Mouse (Mus musculus): ENCODE data around the gene Lrp5. TPM values are rescaled to one million over a fixed set of nuclear protein-coding genes. Genes with fewer than 3 reads are reported as not detected.
A peak's percentile ranks its signal among the peaks of the same experiment; 100 is the strongest.

Gene Lrp5
- polyA plus RNA-seq, 1 experiment from 2014 or later = 6.8 TPM

DNA sequence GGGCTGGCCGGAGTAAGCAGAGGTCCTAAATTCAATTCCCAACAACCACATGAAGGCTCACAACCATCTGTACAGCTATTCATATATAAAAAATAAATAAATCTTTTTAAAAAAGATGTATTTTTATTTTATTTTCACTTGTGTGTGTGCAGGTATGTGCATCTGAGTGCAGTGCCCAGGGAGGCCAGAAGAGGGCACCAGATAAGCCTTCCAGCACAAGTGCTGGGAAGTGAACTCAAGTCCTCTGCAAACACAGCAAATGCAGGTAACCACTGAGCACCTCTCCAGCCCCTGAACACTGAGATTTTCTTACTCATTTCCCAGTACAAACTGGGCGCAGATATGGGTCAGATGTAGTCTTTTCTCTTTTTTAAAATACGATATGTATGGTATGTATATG is 35.1 kb downstream of the Lrp5 start:
- WGBS = 96% methylated on average over 3 of the region's 3 CpGs
- H3K4me1 ChIP-seq = peaks cover 11% of the 10 kb centered on the region
- no peak overlapping the region for H3K4me3 ChIP-seq
- no peaks in the 10 kb centered on the region; the same call in 1 of the 2 replicates for H3K9me3 ChIP-seq
- no peak for ATAC-seq (ENCODE audit: insufficient number of reproducible peaks, low FRiP score, low TSS enrichment, low read depth)
- no peak overlapping the region for H3K4me2 ChIP-seq
- H3K36me3 ChIP-seq = peaks cover 71% of the 10 kb centered on the region
- H3K27ac ChIP-seq = no peak overlapping the region
- no peaks in the 10 kb centered on the region for H3K27me3 ChIP-seq
- no peak overlapping the region for H3K9ac ChIP-seq

- H3K27me3 ChIP-seq = no peaks in the 10 kb centered on the region
- no peak overlapping the region for H3K27ac ChIP-seq
- H3K9me3 ChIP-seq = no peaks in the 10 kb centered on the region; the same call in 1 of the 2 replicates
- no peak overlapping the region for H3K9ac ChIP-seq
- H3K4me1 ChIP-seq = peaks cover 10% of the 10 kb centered on the region; the same call in 1 of the 2 replicates
- H3K36me3 ChIP-seq = peaks cover 78% of the 10 kb centered on the region
- no peak overlapping the region for H3K4me3 ChIP-seq
- no peak for ATAC-seq (ENCODE audit: insufficient number of reproducible peaks, low FRiP score, low TSS enrichment, low read depth)
- WGBS = 88% methylated on average over 3 of the region's 3 CpGs
- H3K4me2 ChIP-seq = no peak overlapping the region
Observed at GRCm38 (mm10) chr19:3650448-3650847, 35.9 kb downstream of the Lrp5 start.

DNA sequence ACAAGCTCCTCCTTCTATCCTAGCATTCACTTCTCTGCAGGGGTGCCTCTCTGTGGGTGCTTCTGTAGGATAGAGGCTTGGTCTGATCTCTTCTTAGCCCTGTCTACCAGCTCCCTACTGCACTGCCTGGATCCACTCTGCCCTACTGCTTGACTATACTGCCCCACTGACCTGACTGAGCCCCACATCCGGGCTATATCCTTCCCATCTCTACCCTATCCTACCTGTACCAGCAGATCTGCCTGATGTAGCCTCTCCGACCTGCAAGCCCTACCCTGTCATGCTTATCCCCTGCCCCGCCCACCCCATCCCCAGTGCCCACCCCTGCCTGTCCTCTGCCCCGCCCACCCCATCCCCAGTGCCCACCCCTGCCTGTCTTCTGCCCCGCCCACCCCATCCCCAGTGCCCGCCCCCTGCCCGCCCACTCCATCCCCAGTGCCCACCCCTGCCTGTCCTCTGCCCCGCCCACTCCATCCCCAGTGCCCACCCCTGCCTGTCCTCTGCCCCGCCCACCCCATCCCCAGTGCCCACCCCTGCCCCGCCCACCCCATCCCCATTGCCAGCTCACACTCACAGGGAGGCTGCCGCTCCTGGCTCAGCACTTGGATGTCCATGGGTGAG is 37.4 kb downstream of the Lrp5 start:
- Histone ChIP-seq H3K9me3 (no peaks in the 10 kb centered on the region; the same call in 1 of the 2 replicates), H3K27me3 (no peaks in the 10 kb centered on the region), H3K4me2 (no peak overlapping the region), H3K9ac (no peak overlapping the region), H3K4me3 (no peak overlapping the region), H3K36me3 (peaks cover 82% of the 10 kb centered on the region), H3K27ac (no peak overlapping the region), H3K4me1 (peaks cover 7% of the 10 kb centered on the region; the same call in 1 of the 2 replicates)
- ATAC-seq (ENCODE audit: insufficient number of reproducible peaks, low FRiP score, low TSS enrichment, low read depth) = no peak
- 61% methylated on average over 6 of the region's 11 CpGs for WGBS

DNA sequence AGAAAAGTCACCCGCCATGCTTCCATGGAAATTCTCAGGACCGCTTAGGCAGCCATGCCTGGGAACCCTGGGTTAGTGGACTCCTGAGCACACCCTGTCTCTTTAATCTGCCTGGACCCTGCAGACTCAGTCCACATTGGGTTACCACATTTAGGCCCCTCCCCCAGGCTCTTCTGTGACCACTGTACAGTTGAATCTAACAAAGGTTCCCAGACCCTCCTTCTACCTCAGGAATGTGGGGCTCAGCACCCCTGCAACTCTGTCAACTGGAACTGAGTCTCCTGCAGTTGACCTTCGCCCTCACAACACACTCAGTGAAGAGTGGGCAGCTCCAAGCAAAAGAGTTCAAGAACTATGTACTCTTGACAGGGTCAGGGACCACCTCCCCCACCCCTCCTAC is 38.4 kb downstream of the Lrp5 start:
- ATAC-seq (ENCODE audit: insufficient number of reproducible peaks, low FRiP score, low TSS enrichment, low read depth) = no peak
- 96% methylated on average over 3 of the region's 3 CpGs for WGBS
- H3K4me3 ChIP-seq = no peak overlapping the region

GRCm38 (mm10) chr19:3645813-3646212 is 40.6 kb downstream of the Lrp5 start:
- Histone ChIP-seq H3K4me2 (no peak overlapping the region), H3K36me3 (peaks cover 66% of the 10 kb centered on the region), H3K27me3 (no peaks in the 10 kb centered on the region), H3K4me1 (peaks cover 33% of the 10 kb centered on the region), H3K27ac (no peak overlapping the region), H3K9me3 (no peaks in the 10 kb centered on the region), H3K4me3 (no peak overlapping the region), H3K9ac (no peak overlapping the region)
- ATAC-seq (ENCODE audit: insufficient number of reproducible peaks, low FRiP score, low TSS enrichment, low read depth) = no peak
- WGBS = 84% methylated on average over 3 of the region's 3 CpGs

More for the DNA sequence above, 38.4 kb downstream of the Lrp5 start:
- peaks cover 11% of the 10 kb centered on the region for H3K4me1 ChIP-seq
- H3K27me3 ChIP-seq = no peaks in the 10 kb centered on the region
- H3K36me3 ChIP-seq = peaks cover 82% of the 10 kb centered on the region
- H3K27ac ChIP-seq = no peak overlapping the region
- no peaks in the 10 kb centered on the region; the same call in 1 of the 2 replicates for H3K9me3 ChIP-seq
- no peak overlapping the region for H3K9ac ChIP-seq
- no peak overlapping the region for H3K4me2 ChIP-seq

DNA sequence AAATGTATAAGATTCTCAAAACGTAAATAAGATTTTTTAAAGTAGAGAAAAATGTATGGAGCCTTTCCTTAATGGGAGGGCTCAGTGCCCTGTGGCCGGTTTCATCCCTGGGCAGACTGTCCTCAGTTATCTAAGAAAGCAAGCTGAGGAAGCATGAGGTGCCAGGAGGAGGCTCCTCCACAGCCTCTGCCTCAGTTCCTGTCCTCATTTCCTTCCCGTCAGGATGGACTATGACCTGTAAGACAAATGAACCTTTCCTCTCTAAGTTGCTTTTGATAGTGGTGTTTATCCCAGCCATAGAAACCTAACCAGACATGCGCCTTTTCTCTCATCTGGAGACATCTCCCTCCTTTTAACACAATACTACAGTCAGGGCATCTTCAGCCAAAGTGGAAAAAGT is 41.0 kb downstream of the Lrp5 start:
- peaks cover 36% of the 10 kb centered on the region for H3K4me1 ChIP-seq
- no peak for ATAC-seq (ENCODE audit: insufficient number of reproducible peaks, low FRiP score, low TSS enrichment, low read depth)
- no peak overlapping the region for H3K27ac ChIP-seq
- H3K4me2 ChIP-seq = no peak overlapping the region
- no peaks in the 10 kb centered on the region for H3K27me3 ChIP-seq
- H3K4me3 ChIP-seq = no peak overlapping the region
- no peaks in the 10 kb centered on the region for H3K9me3 ChIP-seq
- H3K36me3 ChIP-seq = peaks cover 61% of the 10 kb centered on the region
- no peak overlapping the region for H3K9ac ChIP-seq
- WGBS = 86% methylated on average over 4 of the region's 4 CpGs

DNA sequence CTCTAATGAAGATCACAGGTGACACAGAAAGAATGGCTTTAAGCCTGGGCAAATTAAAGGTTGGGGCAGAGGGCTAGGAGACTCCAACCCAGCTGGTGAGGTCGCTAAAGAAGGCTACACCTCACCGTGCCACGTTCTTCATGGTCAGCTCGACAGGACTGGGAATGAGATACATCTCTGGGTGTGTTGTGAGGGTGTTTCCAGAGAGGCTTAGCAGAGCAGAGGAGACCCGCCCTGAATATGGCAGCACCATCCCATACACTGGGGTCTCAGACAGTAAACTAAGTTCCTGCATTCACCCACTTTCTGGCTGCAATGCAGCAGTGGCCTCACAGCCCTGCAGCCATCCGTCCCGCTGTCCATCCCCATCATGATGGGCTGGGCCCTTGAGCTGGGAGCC is 46.8 kb downstream of the Lrp5 start:
- no peak overlapping the region for H3K27ac ChIP-seq
- H3K9me3 ChIP-seq = no peaks in the 10 kb centered on the region
- no peak overlapping the region for H3K4me3 ChIP-seq
- no peak overlapping the region for H3K9ac ChIP-seq
- ATAC-seq (ENCODE audit: insufficient number of reproducible peaks, low FRiP score, low TSS enrichment, low read depth) = no peak
- H3K27me3 ChIP-seq = no peaks in the 10 kb centered on the region
- WGBS = 85% methylated on average over 7 of the region's 7 CpGs
- peaks cover 68% of the 10 kb centered on the region for H3K4me1 ChIP-seq
- peaks cover 47% of the 10 kb centered on the region for H3K36me3 ChIP-seq
- no peak overlapping the region for H3K4me2 ChIP-seq

DNA sequence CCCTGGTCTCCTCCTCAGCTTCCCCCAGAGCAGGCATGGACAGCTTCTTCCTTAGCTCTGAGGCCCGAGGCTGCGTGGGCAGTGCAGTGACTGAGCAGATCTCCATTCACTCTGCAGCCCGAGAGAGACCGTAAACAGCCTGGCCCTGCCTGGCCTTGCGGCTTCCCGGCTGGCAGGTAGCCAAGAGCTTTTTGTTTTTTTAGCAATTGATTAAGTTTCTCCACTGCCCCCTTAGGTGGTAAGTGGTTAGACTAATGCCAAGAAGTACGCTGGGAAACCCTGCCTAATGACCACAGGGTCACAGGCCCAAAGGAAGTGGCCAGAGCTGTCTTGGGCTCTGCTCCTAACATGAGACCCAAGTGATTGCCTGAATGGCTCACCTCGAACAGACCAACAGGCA is 47.7 kb downstream of the Lrp5 start:
- Histone ChIP-seq H3K4me3 (no peak overlapping the region), H3K4me1 (peaks cover 65% of the 10 kb centered on the region), H3K27ac (peak overlapping the region; percentile 71), H3K27me3 (no peaks in the 10 kb centered on the region), H3K9ac (no peak overlapping the region), H3K36me3 (peaks cover 39% of the 10 kb centered on the region), H3K4me2 (no peak overlapping the region), H3K9me3 (no peaks in the 10 kb centered on the region)
- no peak; the same call in 1 of the 2 replicates for ATAC-seq (ENCODE audit: insufficient number of reproducible peaks, low FRiP score, low TSS enrichment, low read depth)
- WGBS = 32% methylated on average over 8 of the region's 8 CpGs

DNA sequence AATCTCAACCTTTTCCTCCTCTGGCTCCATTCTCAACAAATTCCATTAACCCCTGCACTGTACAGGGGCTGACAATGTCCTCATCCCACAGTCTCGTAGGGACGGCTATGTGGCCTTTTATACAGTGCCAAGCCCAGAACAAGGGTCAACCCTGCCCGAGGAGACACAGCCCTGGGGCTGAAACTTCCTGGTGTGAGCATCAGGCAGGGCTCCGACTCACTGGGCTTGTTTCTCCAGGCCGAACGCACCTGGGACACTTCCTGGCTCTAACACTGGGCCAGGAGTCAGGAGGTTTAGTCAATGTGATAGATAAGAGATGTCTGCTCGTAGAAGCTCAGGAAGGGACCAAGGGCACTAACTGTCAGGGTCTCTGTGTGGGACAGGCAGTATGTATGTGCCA is 54.3 kb downstream of the Lrp5 start:
- Histone ChIP-seq H3K4me3 (no peak overlapping the region), H3K9ac (no peak overlapping the region), H3K4me1 (peaks cover 11% of the 10 kb centered on the region), H3K36me3 (peaks cover 60% of the 10 kb centered on the region), H3K4me2 (no peak overlapping the region), H3K27me3 (no peaks in the 10 kb centered on the region), H3K9me3 (no peaks in the 10 kb centered on the region), H3K27ac (no peak overlapping the region)
- WGBS = 81% methylated on average over 7 of the region's 7 CpGs
- ATAC-seq (ENCODE audit: insufficient number of reproducible peaks, low FRiP score, low TSS enrichment, low read depth) = no peak

GRCm38 (mm10) chr19:3631431-3631830 is 54.9 kb downstream of the Lrp5 start:
- Histone ChIP-seq H3K4me1 (peaks cover 11% of the 10 kb centered on the region), H3K27ac (no peak overlapping the region), H3K9me3 (no peaks in the 10 kb centered on the region), H3K36me3 (peaks cover 66% of the 10 kb centered on the region), H3K4me3 (no peak overlapping the region), H3K9ac (no peak overlapping the region), H3K27me3 (no peaks in the 10 kb centered on the region), H3K4me2 (no peak overlapping the region)
- ATAC-seq (ENCODE audit: insufficient number of reproducible peaks, low FRiP score, low TSS enrichment, low read depth) = no peak
- WGBS = 84% methylated on average over 5 of the region's 5 CpGs

DNA sequence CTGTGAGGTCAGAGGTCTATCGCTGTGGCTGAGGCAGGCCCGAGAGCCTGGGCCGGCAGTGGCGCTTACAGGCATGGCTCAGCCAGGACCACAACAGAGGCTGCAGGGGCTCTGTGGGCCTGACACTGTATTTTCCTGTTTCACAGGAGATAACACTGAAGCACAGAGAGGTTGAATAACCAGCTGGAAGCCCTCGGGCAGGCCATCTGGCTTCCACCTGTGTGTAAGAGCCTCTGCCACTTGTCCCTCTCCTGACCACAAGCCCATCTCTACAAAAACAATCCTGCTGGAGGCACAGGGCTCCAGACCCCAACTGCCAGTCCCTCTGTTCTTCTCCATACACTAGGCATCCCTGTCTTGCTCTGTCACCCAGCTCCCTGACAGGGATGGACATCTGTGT is 55.9 kb downstream of the Lrp5 start:
- 64% methylated on average over 5 of the region's 5 CpGs for WGBS
- H3K9me3 ChIP-seq = no peaks in the 10 kb centered on the region
- H3K36me3 ChIP-seq = peaks cover 71% of the 10 kb centered on the region
- H3K4me1 ChIP-seq = peaks cover 9% of the 10 kb centered on the region
- H3K27me3 ChIP-seq = no peaks in the 10 kb centered on the region
- ATAC-seq (ENCODE audit: insufficient number of reproducible peaks, low FRiP score, low TSS enrichment, low read depth) = no peak
- H3K4me3 ChIP-seq = no peak overlapping the region
- no peak overlapping the region for H3K27ac ChIP-seq
- H3K4me2 ChIP-seq = no peak overlapping the region
- no peak overlapping the region for H3K9ac ChIP-seq

GRCm38 (mm10) chr19:3630027-3630426 is 56.3 kb downstream of the Lrp5 start:
- H3K36me3 ChIP-seq = peaks cover 70% of the 10 kb centered on the region
- no peak overlapping the region for H3K9ac ChIP-seq
- 0 out of 2 replicates have a peak, but pooled peaks cover 5% of the 10 kb centered on the region for H3K4me1 ChIP-seq
- no peaks in the 10 kb centered on the region for H3K27me3 ChIP-seq
- no peaks in the 10 kb centered on the region for H3K9me3 ChIP-seq
- no peak overlapping the region for H3K4me2 ChIP-seq
- no peak for ATAC-seq (ENCODE audit: insufficient number of reproducible peaks, low FRiP score, low TSS enrichment, low read depth)
- WGBS = 94% methylated on average over 20 of the region's 20 CpGs
- no peak overlapping the region for H3K27ac ChIP-seq
- no peak overlapping the region for H3K4me3 ChIP-seq

DNA sequence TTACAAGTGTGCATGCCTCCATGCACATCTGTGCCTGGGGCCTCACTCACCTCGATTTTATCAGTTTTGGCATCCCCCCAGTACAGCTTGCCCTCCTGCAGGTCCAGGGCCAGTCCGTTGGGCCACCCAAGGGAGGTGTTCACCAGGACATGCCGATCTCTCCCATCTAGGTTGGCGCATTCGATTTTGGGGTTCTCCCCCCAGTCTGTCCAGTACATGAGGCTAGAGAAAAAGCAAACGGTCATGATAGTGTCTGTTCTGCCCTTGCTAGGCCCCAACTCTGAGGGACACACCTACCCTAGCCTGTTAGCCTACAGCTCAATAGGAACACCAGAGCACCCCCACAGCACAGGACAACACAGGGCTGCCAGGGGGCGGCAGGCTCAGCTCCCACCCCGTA is 58.1 kb downstream of the Lrp5 start:
- Histone ChIP-seq H3K27me3 (no peaks in the 10 kb centered on the region), H3K4me3 (no peak overlapping the region), H3K4me1 (0 out of 2 replicates have a peak, but pooled peaks cover 4% of the 10 kb centered on the region), H3K27ac (no peak overlapping the region), H3K9ac (no peak overlapping the region), H3K4me2 (no peak overlapping the region), H3K36me3 (peaks cover 76% of the 10 kb centered on the region), H3K9me3 (no peaks in the 10 kb centered on the region)
- ATAC-seq (ENCODE audit: insufficient number of reproducible peaks, low FRiP score, low TSS enrichment, low read depth) = no peak
- WGBS = 88% methylated on average over 8 of the region's 8 CpGs

All from limb, embryonic 15.5 days (tissue).